Mouse (Mus musculus): ENCODE measurements at regions not wholly inside any gene's neighbourhood (a gene's known extent, or its start where the extent isn't known, plus 50 kb on each side); places are given as distances from the start of the nearest gene placed in this dataset.

GRCm38 (mm10) chr15:63724543-63725186, 120.3 kb downstream of the Gsdmc2 start:
- DNase-seq (ENCODE audit: low read depth, low spot score) = no peak

- DNase-seq (ENCODE audit: low read depth, low spot score) = peak; percentile 2
Observed at GRCm38 (mm10) chr15:63722991-63723390, 122.0 kb downstream of the Gsdmc2 start.

DNA sequence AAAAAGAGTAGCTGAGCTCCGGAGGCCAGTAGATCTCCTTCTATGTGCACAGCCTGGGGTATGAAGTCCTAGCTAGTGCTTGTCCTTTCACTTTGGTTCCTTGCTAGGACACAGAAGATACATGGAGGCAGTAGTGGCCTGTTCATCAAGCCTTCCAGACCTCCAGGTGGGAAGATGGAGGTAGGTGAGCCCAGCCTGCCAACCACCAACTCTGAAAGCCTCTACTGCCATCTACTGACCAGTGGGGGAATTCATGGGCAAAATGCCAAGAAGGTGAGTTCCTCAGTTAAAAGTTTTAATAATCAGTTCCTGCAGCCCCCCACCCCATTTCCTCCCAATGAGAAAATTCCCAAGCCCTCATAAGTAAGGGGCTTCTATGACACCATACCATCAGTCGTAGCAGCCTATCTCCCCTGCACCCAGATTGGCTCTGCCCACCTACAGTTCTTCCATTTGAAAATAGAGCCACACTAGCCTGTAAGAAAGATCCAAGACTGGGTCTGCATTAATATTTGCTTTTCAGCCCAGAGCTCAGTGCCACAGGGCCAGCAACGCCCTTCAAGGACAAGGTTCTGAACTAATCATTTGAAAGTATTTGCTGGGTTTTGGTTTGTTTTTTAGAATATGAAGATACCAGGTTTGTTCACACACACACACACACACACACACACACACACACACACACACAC, 123.2 kb downstream of the Gsdmc2 start:
- peak; percentile 50 for DNase-seq (ENCODE audit: low read depth, low spot score)

DNA sequence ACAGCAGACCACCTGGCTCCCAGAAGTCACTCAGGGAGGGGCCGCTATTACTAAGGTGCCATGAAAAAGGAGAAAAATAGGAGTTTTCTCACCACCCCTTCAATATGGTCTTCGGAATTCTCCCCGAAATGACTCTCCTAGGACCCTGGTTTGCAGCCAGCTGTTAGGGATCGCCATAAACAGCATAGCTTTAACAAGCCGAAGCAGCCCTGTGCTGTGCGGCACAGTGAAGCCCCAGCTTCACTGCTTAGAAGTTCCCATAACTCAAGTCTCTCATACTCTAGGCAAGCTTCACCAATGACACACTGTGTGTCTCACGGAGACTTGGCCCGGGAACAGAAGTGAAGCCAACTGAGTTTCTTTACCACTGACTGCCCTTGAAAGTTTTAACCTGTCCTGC, 127.2 kb downstream of the Gsdmc2 start:
- no peak for DNase-seq (ENCODE audit: low read depth, low spot score)

DNA sequence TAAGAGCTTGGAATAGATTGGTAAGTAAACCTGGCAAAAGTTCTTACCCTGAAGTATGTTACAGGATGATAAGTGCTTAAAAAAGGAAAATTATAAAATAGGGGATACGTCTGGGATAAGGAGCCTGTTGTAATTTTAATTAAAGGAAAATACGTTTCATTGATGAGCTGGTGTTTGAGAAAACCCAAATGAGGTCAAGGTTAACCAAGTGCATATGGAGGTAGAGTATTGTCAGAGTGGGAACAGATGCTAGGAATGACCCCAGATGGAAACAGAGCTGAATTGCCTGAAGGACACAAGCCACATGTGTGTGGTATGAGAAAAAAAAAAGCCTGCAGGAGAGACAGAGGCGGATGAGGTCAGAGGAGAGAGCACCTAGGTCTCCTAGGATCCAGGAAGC, 131.3 kb downstream of the Gsdmc2 start:
- DNase-seq (ENCODE audit: low read depth, low spot score) = no peak

DNA sequence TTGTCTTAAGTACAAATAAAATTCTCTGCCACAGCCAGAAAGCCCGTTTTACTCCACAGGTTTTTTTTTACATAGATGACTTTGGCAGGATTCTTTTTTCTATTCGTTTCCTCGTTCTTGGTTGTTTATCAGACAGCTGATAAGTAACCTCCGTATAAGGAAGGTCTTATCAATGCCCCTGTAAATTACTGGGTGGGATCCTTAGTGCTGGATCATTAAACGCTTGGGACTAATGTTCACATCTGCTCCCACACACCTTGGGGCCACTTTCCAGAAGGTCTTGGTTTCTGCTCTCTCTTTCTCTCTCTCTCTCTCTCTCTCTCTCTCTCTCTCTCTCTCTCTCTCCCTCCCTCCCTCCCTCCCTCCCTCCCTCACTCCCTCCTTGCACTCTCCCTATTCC, 134.6 kb downstream of the Gsdmc2 start:
- no peak for DNase-seq (ENCODE audit: low read depth, low spot score)

DNA sequence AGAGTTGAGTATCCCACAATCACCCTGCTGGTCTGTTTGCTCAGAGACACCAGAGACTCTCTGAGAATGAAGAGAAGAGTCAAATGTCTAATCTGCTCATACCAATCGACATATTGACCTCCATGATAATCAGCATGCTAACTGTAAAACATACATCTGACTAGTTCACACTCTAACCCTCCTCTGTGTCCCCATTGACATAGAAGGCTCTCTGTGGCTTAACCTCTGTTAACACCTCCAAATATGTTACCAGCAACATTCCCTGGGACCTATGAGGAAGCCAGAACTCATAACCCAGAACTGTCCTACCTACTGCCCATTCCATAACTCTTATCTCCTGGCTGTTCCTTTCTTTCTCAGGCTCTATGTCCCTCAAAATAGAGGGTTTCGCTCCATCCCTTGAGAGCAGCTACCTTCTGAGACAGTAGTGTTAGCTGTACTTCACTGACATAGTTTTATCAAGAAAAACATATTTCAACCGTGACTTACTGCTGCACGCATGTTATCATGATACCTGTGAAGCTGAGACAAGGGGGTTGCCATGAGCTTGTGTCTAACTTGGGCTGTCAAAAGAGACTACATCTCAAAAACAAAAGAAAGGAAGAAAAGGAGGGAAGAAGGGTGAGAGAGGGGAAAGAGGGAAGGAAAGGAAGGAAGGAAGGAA, 135.6 kb downstream of the Gsdmc2 start:
- no peak for DNase-seq (ENCODE audit: low read depth, low spot score)

DNA sequence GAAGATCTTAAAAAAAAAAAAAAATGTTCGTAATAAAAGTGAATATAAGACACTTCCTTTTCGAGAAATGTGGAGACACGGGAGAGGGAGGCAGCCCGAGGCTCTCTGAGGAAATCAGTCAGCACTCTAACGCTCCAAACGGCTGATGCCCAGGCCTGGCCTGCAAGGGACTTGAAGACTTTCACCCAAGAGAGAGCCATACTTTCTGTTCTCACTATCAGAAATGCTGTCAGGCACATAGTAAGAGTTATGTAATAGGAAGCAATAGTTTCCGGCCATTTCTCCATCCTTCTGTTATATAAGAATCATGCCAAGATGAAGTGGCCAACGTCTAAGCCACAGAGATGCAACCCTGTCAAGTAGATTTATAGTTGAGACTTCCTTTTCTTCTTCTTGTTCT, 140.3 kb downstream of the Gsdmc2 start:
- DNase-seq (ENCODE audit: low read depth, low spot score) = no peak

GRCm38 (mm10) chr15:63697831-63698230, 147.1 kb downstream of the Gsdmc2 start:
- DNase-seq (ENCODE audit: low read depth, low spot score) = no peak

GRCm38 (mm10) chr15:63694150-63694549, 150.8 kb downstream of the Gsdmc2 start:
- DNase-seq (ENCODE audit: low read depth, low spot score) = no peak

GRCm38 (mm10) chr15:63693561-63693960, 151.4 kb downstream of the Gsdmc2 start:
- no peak for DNase-seq (ENCODE audit: low read depth, low spot score)

GRCm38 (mm10) chr15:63692491-63693295, 152.3 kb downstream of the Gsdmc2 start:
- DNase-seq (ENCODE audit: low read depth, low spot score) = no peak

GRCm38 (mm10) chr15:63689788-63690575, 155.0 kb downstream of the Gsdmc2 start:
- DNase-seq (ENCODE audit: low read depth, low spot score) = no peak

- DNase-seq (ENCODE audit: low read depth, low spot score) = no peak
Observed at GRCm38 (mm10) chr15:63687852-63688251, 157.1 kb downstream of the Gsdmc2 start.

- DNase-seq (ENCODE audit: low read depth, low spot score) = no peak
Observed at GRCm38 (mm10) chr15:63686954-63687562, 157.9 kb downstream of the Gsdmc2 start.

DNA sequence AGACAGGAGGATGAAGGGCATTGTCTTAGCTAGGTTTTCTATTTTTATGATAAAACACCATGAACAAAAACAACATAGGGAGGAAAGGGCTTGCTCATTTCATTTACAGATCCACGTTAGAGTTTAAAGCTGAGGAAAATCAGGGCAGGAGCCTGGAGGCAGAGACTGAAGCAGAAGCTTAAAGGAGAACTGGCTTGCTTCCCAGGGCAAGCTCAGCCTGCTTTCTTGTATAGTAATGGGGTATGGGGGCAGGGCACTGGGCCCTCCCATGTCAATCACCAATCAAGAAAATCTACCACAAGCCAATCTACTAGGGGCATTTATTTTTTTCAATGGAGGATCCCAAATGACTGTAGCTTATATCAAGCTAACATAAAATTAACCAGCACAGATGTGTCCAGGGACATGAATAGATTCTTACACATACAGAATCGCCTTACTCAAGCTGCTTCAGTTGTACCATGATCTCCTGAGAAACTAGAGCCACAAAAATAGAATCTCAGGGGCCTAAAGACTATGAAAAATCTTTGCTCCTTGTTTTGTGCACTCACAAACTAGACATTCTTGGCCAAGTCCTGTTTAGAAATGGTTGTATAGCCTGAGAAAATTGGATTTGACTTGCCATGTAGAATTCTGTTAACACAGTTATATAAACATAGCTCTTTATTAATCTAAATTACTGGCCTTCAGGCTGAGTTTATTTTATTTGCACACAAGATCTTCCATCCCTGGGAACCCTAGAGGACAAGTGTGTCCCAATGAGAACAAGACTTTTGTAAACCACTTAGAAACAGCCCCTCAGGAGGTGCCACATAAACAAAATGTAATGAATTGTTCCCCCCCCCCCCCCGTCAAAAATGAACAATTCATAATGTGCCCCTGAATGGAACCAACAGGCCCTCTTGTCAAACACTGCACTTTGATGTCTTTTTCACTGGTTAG, 164.7 kb downstream of the Gsdmc2 start:
- peak; percentile 63 for DNase-seq (ENCODE audit: low read depth, low spot score)

DNA sequence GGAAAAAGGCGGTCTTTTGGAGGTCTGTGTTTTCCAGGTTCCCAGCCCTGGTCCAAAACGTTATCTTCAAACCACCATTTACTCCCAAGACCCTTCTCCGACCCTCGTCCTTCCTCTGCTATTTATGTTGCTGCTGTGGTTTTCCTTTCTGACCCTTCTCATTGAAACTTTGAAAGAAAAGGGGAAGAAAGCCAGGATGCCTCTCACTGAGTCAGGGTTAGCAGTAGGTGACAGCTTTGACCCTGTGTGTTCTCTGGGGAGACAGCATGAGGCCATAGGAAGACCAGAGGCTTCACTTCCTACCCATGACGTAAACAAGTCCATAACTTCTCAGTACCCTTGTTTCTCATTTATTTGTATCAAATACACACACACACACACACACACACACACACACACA, 166.1 kb downstream of the Gsdmc2 start:
- no peak for DNase-seq (ENCODE audit: low read depth, low spot score)

GRCm38 (mm10) chr15:63675491-63676036, 169.4 kb downstream of the Gsdmc2 start:
- DNase-seq (ENCODE audit: low read depth, low spot score) = no peak

- no peak for DNase-seq (ENCODE audit: low read depth, low spot score)
Observed at GRCm38 (mm10) chr15:63674404-63674803, 170.6 kb downstream of the Gsdmc2 start.

Measured in brain, adult 2 months (tissue).